Mouse (Mus musculus) right cerebral cortex, postnatal 10 days (tissue): ENCODE data around the gene Hyal3.

ENCODE experiments used
- DNase-seq, 2 experiments: peaks; one replicate each; pipeline ENCODE4 v3.0.0; 2021; ENCODE audit warnings: low spot score in 2 of 2

Hyal3 gene

DNA sequence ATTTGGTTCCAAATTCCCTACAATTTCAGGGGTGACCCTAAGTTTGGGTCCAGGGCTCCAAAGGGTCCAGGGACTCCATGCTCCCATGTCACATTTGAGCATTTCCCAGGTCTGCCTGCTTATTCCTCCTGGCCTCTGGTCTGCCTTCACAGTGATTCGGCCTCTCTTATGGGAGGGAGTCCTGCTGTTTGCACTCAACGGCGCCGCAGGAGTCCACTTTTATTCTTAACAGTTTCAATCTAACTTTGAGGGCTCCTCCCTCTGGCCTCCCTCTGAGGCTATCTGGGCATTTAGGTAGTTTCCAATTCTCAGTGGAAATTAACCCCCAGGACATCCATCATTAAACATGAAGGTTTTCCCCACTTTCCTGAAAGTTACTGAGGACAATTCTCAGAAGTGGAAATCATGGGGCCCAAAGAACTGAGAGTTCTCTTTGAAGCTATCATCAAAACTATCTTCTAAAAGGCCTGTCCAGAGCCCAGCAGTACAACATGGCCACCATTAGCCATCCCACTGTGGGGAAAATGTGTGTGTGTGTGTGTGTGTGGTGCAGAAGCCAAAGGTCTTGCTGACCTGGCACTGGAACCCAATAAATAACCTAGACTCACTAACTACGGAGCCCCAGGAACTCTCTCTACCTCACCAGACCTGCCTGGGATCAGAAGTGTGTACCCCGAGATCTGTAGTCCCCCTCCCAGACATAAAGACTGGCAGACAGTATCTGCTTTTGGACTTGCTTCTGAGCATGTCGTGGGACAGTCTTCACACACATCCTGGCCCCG, 13.9 kb downstream of the Hyal3 start:
- DNase-seq: no peak

DNA sequence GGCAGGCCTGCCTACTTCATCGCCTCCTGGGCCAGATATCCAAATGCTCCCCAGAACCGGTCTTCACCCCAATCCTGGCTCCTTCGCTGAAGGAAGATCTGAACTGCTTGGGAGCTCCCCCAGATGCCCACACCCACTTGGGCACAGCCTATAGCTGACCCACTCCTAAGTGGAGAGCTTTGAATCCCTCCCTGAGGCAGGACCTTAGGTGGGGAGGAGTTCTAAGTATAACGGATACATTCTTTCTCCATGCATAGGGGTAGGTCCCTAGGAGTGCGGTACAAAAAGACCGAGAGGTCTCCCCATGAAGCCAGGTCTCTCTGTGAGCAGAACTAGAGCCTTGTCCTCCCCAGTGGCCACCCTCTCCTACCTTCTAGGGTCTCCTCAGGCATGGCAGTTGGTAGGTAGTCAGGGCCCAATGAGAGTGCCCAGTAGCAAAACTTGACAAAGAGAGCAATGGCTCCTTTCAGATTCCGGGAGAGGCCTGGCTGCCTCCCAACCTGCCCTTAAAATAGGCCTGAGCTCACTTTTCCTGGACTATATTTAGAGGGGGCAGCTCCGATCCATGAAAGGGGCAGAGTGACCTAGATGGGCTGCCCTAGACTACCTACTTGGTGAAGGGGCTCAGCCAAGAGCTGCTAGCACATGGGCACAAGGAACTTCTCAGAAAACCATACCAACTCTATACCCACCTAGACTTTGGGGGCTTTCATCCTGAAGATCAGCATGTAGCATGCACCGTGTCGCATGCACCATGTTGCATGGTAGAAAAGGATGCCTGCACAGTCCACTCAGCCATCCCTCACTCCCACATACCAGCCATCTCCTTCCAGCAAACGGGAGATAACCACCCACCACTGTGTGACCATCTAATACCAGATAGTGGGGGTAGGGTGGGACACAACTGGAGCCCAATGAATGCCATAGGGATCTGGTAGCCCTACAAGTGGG, 16.3 kb downstream of the Hyal3 start:
- no peak for DNase-seq

DNA sequence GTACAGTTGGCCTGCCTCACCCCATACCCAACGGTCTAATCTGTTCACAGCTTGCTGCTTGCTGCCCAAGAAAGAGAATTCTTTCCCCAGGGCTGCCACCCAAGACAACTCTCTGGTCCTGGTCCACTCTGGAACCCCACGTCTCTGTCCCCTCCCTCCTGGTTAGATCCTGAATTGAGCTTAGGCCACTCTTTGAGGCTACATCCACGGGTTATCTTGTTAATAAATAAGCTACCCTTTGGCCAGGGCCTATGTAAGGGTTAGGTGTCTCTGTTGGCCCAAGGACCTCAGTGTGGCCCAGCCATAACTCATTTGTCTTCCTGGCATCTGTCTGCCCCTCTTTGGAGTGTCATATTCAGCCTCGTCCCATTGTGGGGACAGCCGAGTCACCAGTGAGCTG, 17.8 kb downstream of the Hyal3 start:
- DNase-seq: no peak

DNA sequence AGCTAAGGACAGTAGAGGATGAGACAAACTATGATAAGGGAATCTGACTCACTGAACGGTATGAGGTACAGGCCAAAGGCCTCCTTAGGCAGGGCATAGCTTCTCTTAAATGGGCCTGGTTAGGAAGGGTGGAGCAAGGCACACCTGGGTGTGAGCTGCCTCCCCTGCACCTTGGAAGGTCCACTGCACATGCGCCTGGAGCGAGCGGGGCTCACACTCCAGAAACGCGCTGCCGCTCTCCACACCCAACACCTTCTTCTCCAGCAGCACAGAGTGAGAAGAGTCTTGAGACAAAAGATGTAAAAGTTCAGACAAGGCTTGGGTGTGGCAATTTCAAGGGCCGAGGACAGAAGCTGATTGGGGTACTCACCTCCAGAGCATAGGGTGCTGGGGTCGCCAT, 18.8 kb downstream of the Hyal3 start:
- no peak for DNase-seq

DNA sequence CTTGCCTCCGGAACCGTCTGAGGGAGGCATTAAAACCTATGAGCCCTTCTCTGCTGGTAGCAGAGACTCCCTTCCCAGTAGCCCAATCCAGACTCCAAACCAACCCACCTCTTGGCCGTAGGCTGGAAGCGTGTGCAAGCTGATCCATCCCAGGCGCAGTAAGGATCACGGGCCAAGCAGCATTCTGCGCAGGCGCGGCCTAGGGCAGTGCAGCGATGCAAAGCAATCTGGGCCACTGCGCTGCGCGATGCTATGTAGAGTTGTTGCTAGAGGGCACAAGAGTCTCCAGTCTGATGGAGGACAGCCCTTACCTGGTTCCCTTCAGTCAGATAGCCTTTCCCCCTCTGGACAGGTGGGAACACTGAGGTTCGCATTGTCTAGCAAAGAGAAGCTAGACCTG, 19.2 kb downstream of the Hyal3 start:
- no peak for DNase-seq

DNA sequence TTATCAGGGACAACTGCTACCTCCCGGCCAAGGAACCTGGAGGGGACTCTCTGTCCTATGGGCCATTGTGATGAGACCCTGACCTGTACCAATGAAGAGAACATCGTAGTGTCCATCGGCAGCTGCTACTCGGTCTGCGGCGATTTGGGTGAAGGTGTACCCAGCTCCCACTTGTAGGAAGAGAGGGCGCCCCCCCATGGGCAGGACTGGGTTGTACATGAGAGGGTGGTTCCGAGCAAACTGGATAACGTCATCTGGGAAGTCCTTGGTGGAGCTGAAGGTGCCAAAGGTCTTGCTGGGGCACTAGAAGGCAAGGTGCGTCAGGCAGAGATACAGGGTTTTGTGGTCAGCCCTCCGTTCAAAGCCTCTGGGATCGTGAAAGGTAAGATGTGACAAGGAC, 20.1 kb downstream of the Hyal3 start:
- DNase-seq: no peak

GRCm38 (mm10) chr9:107601275-107601674, 20.7 kb downstream of the Hyal3 start:
- DNase-seq: no peak

DNA sequence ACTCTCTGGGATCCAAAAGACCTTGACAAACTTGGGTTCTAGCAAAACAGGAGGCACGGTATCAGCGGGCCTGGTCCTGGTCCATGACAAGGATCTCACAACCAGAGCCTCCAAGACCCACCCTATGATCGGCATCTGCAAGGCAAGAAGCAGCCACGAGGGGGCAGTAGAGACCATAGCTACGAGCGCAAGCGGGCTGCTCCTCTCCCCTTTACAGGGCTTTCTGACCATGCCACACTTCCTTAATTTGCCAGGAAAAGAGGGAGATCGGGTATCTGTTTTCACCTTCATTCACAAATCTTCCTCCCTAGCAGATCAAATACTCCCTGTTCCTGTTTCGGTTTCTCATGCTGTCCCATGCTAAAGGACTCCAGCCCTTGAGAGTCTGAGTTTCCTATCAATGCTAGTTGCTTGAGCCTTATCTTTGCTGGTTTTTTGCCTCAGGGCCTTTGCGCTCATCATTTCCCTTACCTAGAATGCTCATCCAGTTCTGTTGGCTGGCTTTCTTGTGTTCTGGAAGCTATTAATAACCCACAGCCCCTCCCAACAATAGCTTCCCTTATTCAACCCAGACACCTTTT, 21.5 kb downstream of the Hyal3 start:
- peak; percentile 88 to 94 for DNase-seq

- DNase-seq: no peak
Observed at GRCm38 (mm10) chr9:107603251-107603650, 22.6 kb downstream of the Hyal3 start.

DNA sequence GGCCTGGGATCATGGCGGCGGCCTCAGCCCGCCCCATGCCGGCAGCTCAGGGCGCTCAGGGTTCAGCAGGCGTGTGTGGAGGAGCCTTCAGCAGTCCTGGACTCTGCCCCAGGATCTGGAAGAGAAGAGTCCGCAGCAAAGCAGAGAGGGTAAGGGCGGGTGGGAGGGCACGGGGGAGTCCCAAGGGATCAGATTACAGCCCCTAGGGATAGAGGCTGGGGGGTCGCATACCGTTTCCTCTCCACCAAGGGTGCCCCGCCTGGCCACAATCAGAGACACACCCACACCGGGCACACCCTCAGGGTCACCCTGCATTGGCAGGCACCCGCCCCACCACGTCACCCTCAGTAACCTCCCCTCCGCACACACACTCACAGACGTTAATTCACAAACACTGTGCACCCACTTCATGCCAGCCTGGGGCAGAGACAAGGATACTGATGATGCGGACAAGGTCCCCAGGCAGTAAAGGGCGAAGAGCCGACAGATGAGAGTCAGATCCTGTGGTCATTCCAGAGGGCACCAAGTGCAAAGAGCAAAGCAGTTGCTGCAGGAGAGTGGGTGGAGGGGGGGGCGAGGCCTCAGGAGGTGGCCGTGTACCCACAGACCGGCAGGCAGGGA, 24.5 kb downstream of the Hyal3 start:
- no peak for DNase-seq

DNA sequence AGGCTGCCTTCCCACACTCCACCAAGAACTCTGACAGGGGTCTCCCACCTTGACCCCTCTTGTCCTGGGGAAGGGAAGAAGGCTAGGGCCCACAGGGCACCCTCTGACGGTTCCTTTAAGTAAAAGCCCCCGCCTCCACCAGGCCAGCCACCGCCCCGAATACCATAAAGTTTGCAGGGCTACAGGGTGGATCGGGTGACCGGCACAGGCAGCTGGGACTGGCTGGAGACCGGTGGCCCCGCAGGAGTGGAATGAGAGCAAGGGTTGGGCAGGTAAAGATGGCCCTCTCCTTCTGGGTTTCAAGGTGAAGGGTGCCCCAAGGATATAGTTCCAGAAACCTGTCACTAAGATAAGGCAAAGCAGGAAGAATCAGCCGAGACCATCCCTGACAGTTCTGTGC, 26.0 kb downstream of the Hyal3 start:
- DNase-seq: no peak

GRCm38 (mm10) chr9:107607036-107607435, 26.4 kb downstream of the Hyal3 start:
- DNase-seq: no peak

GRCm38 (mm10) chr9:107607653-107608245, 27.1 kb downstream of the Hyal3 start:
- no peak for DNase-seq

DNA sequence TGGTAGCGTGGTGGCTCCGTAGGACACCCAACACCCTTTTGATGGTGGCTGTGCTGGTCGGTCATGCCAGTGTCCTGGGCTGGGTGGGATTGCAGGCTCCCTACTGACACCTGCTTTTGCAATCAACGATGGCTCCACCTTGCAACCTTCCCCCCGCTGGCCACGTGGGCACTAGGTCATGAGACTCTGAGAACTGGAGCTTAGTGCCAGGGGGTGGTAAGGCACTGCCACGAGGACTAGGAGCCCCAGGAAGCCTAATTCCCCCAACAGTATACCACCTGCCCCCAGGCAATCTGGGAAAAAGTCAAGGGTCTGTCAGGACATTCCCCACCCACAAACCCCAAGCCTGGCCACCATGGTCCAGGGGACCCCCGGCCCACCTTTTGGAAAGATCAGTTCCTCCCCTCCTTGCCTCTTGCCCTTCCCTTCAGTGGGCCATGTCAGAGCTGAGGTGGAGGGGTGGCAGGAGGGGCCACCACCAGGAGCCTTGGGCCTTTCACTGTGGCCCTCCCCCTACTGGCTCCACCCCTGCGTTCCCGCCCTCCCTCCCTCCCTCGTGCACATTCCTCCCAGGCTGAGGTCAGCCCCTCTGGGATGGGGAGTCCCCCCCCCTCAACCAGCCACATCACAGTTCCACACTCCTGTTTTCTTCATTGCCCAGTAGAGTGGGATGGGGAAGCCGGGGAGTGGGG, 28.3 kb downstream of the Hyal3 start, which contains the start of gene Sema3b:
Sema3b (minus strand) TSS at position 489 of the 692 bp plus-strand sequence.
- DNase-seq: no peak

DNA sequence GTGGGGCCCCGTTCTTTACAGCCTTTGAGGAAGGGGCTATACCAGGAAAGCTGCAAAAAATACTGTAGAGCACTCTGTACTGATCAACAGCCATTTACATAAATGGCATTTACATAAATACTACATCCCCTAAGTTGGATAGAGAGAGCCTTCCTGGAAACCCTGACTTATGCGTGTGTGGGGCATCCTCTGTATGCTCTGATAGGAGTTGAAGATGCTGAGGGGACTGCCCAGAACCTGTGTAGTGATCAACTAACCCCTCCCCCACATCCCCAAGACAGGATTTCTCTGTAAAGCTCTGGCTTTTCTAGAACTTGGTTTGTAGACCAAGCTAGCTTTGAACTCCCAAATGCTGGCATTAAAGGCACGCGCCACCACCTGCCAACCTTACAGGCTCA, 28.8 kb downstream of the Hyal3 start:
- DNase-seq: no peak

GRCm38 (mm10) chr9:107611456-107612190, 31.0 kb downstream of the Hyal3 start:
- peak in 1 of 2 experiments; percentile 70 for DNase-seq

- DNase-seq: peak; percentile 98 to 99
Observed at GRCm38 (mm10) chr9:107612191-107612944, 31.8 kb downstream of the Hyal3 start.

GRCm38 (mm10) chr9:107612945-107613569, 32.4 kb downstream of the Hyal3 start:
- no peak for DNase-seq

GRCm38 (mm10) chr9:107615035-107615434, 34.4 kb downstream of the Hyal3 start:
- no peak for DNase-seq
